Mouse (Mus musculus) stomach, embryonic 15.5 days (tissue): ENCODE results near the gene 2300002M23Rik. TPM values are rescaled to one million over a fixed set of nuclear protein-coding genes. Genes with fewer than 3 reads are reported as not detected.

Source experiments
- ATAC-seq: fragments of 200-750 bp; cut with Nextera tagmentation; 2 replicates; pipeline ENCODE4 v1.8.0; 2017; ENCODE audit warnings: low read depth, moderate number of reproducible peaks, moderate TSS enrichment; ENCODE audit not compliant: insufficient read depth, low FRiP score
- H3K27ac ChIP-seq: fragments of 300-500 bp; sonication (generic); 2 replicates; pipeline ENCODE4 v1.5.1; 2015; ENCODE audit warnings: mild to moderate bottlenecking, inconsistent platforms
- H3K27me3 ChIP-seq: fragments of 300-500 bp; sonication (generic); replicated peaks from 2 replicates; pipeline ENCODE4 v1.6.1; 2015; ENCODE audit warnings: inconsistent platforms
- H3K36me3 ChIP-seq: fragments of 300-500 bp; sonication (generic); 2 replicates; pipeline ENCODE4 v1.6.1; 2015; ENCODE audit warnings: inconsistent platforms
- H3K4me1 ChIP-seq: fragments of 300-500 bp; sonication (generic); 2 replicates; pipeline ENCODE4 v1.6.1; 2015; ENCODE audit warnings: inconsistent platforms
- H3K4me2 ChIP-seq: fragments of 300-500 bp; sonication (generic); 2 replicates; pipeline ENCODE4 v1.6.1; 2015; ENCODE audit warnings: mild to moderate bottlenecking, inconsistent platforms
- H3K4me3 ChIP-seq: fragments of 300-500 bp; sonication (generic); replicated peaks from 2 replicates; pipeline ENCODE4 v1.5.1; 2015; ENCODE audit warnings: inconsistent platforms
- H3K9ac ChIP-seq: fragments of 300-500 bp; sonication (generic); 2 replicates; pipeline ENCODE4 v1.6.1; 2015; ENCODE audit warnings: inconsistent platforms
- H3K9me3 ChIP-seq: fragments of 300-500 bp; sonication (generic); 2 replicates; pipeline ENCODE4 v1.6.1; 2016; ENCODE audit warnings: inconsistent platforms
- WGBS: fragments of 180-500 bp; shearing (Covaris S2); methylation state at CpG from one replicate; pipeline ENCODE4 v1.1.7; 2015; 5-methylcytosine and 5-hydroxymethylcytosine counted together
- polyA plus RNA-seq: library from polyadenylated mRNA; unstranded; fragments of >200 nt; fragmentation: Nextera tagmentation; extraction: Ambion mirVana; gene quantifications from 2 replicates; pipeline ENCODE4 v1.2.1, GENCODE M21; 2015

The 2300002M23Rik gene
- polyA plus RNA-seq, 1 experiment from 2014 or later, result 36.1 TPM

- H3K4me1 ChIP-seq, result no peaks in the 10 kb centered on the region
- H3K27me3 ChIP-seq, result no peaks in the 10 kb centered on the region
- no peak overlapping the region for H3K4me2 ChIP-seq
- 94% methylated on average over 7 of the region's 7 CpGs for WGBS
- ATAC-seq, result no peak
- H3K27ac ChIP-seq, result no peak overlapping the region
- H3K4me3 ChIP-seq, result no peak overlapping the region
- H3K9ac ChIP-seq, result no peak overlapping the region
- no peaks in the 10 kb centered on the region for H3K9me3 ChIP-seq
- H3K36me3 ChIP-seq, result no peaks in the 10 kb centered on the region
These were observed 23.9 kb downstream of the 2300002M23Rik start for GRCm38 (mm10) chr17:35591219-35591578.

- Histone ChIP-seq H3K27ac (no peak overlapping the region), H3K4me1 (no peaks in the 10 kb centered on the region), H3K4me3 (no peak overlapping the region), H3K9me3 (no peaks in the 10 kb centered on the region), H3K36me3 (no peaks in the 10 kb centered on the region), H3K27me3 (no peaks in the 10 kb centered on the region), H3K4me2 (no peak overlapping the region), H3K9ac (no peak overlapping the region)
- WGBS, result 63% methylated on average over 15 of the region's 15 CpGs
- ATAC-seq, result no peak
These were observed 24.5 kb downstream of the 2300002M23Rik start for GRCm38 (mm10) chr17:35591731-35592130.

- 71% methylated on average over 9 of the region's 9 CpGs for WGBS
- H3K27ac ChIP-seq, result no peak overlapping the region
- no peak overlapping the region for H3K4me2 ChIP-seq
- no peak for ATAC-seq
- no peak overlapping the region for H3K4me3 ChIP-seq
- no peaks in the 10 kb centered on the region for H3K27me3 ChIP-seq
- no peaks in the 10 kb centered on the region for H3K9me3 ChIP-seq
- no peaks in the 10 kb centered on the region for H3K36me3 ChIP-seq
- no peaks in the 10 kb centered on the region for H3K4me1 ChIP-seq
- H3K9ac ChIP-seq, result no peak overlapping the region
These were observed 24.9 kb downstream of the 2300002M23Rik start for GRCm38 (mm10) chr17:35592131-35592530.

DNA sequence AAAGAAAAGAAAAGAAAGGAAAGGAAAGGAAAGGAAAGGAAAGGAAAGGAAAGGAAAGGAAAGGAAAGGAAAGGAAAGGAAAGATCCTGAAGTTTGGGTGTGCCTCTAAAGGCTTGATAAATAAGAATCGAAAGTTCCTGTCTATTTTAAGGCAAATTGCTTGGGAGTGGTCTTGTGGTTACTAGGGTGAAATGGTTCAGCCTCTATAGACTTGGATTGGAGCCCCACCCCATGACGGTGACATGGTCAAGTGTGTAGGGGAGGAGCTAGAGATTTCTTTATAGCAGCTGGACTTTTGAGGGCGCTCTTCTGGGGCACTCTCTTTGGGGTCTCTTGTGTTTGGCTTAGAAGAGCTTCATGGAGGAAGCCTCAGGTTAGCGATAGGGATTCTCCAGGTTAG lies 26.5 kb downstream of the 2300002M23Rik start:
- Histone ChIP-seq H3K4me2 (no peak overlapping the region), H3K9me3 (no peaks in the 10 kb centered on the region), H3K36me3 (no peaks in the 10 kb centered on the region), H3K4me3 (no peak overlapping the region), H3K4me1 (no peaks in the 10 kb centered on the region), H3K27me3 (no peaks in the 10 kb centered on the region), H3K27ac (no peak overlapping the region), H3K9ac (no peak overlapping the region)
- no peak for ATAC-seq
- 26% methylated on average over 4 of the region's 4 CpGs for WGBS

DNA sequence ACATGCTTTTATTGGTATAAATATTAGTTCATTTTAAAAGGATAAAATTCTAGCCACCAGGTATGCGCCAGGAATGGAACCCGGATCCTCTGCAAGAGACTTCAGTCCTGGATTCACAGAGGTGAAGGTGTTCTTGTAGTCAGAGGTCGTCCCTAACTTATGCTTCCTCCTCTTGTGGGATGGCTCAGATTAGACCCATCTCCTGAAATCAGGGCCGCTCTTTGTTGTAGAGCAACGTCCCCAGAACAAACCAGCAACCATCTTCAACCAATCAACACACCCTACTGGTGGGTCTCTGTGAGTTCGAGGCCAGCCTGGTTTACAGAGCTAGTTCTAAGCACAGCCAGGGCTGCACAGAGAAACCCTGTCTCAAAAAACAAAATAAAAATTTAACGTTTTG lies 27.2 kb downstream of the 2300002M23Rik start:
- no peak overlapping the region for H3K27ac ChIP-seq
- H3K4me1 ChIP-seq, result no peaks in the 10 kb centered on the region
- 82% methylated on average over 7 of the region's 7 CpGs for WGBS
- H3K4me3 ChIP-seq, result no peak overlapping the region
- H3K36me3 ChIP-seq, result no peaks in the 10 kb centered on the region
- H3K9ac ChIP-seq, result no peak overlapping the region
- ATAC-seq, result no peak
- H3K27me3 ChIP-seq, result no peaks in the 10 kb centered on the region
- no peaks in the 10 kb centered on the region for H3K9me3 ChIP-seq
- H3K4me2 ChIP-seq, result no peak overlapping the region

DNA sequence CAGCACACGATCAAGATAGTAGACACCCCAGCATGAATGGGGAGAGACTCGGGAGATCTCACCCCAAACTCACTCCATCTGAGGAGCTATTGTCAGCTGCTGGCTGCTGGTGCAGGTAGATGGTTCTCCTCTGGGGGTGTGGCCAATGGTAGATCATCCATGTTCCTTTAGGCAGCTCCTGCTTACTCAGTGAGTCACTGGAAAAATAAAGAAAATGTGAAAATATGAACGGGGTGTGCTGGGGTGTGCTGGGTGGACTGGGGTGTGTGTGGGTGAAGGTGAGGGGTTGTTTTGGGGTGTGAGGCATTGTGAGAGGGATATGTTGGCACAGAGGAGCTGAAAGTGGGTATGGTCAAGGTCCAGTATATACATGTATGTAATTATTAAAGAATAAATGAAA lies 30.1 kb downstream of the 2300002M23Rik start:
- Histone ChIP-seq H3K9me3 (no peaks in the 10 kb centered on the region), H3K27ac (0 out of 2 replicates have a peak overlapping the region, but pooled peaks have one; percentile 1), H3K4me3 (no peak overlapping the region), H3K27me3 (no peaks in the 10 kb centered on the region), H3K4me1 (no peaks in the 10 kb centered on the region), H3K9ac (no peak overlapping the region), H3K36me3 (no peaks in the 10 kb centered on the region), H3K4me2 (no peak overlapping the region)
- ATAC-seq, result no peak
- WGBS, result 89% methylated on average over 3 of the region's 3 CpGs

DNA sequence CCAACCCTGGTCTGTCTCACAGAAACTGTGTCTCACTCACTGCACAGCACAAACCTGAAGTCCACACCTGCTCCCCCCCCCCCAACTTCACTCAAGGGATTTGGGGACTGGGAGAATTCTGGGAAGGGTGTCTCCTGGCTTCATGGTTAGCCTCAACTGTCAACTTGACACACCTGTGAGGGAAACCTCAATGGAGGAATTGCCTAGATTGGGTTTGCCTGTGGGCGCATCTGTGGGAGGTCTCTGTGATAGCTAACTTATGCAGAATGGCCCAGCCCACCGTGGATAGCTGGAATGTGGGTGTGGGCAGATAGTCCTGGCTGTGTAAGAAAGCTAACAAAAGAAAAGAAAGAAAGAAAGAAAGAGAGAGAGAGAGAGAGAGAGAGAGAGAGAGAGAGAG lies 34.0 kb downstream of the 2300002M23Rik start, which contains the start of gene Sfta2:
Gene Sfta2, plus strand, starts transcription at position 301 of the 400 bp plus-strand sequence.
- ATAC-seq, result peak; percentile 49; the same call in 1 of the 2 replicates
- no peak within 1 kb of the TSS for H3K4me3 ChIP-seq
- H3K9me3 ChIP-seq, result no peaks in the 10 kb centered on the region
- peak within 1 kb of the TSS; percentile 23; the same call in 1 of the 2 replicates for H3K4me2 ChIP-seq
- H3K9ac ChIP-seq, result no peak within 1 kb of the TSS
- H3K4me1 ChIP-seq, result no peaks in the 10 kb centered on the region
- H3K36me3 ChIP-seq, result no peaks in the 10 kb centered on the region
- H3K27me3 ChIP-seq, result no peaks in the 10 kb centered on the region
- 30% methylated on average over 2 of the region's 2 CpGs for WGBS
- H3K27ac ChIP-seq, result peak within 1 kb of the TSS; percentile 63; the same call in 1 of the 2 replicates

GRCm38 (mm10) chr17:35601736-35602354 lies 34.6 kb downstream of the 2300002M23Rik start:
- no peaks in the 10 kb centered on the region for H3K4me1 ChIP-seq
- H3K4me3 ChIP-seq, result no peak overlapping the region
- WGBS, result 27% methylated on average over 8 of the region's 8 CpGs
- peak; percentile 74 for ATAC-seq
- no peaks in the 10 kb centered on the region for H3K27me3 ChIP-seq
- peak overlapping the region; percentile 26; the same call in 1 of the 2 replicates for H3K27ac ChIP-seq
- peak overlapping the region; percentile 23; the same call in 1 of the 2 replicates for H3K4me2 ChIP-seq
- H3K36me3 ChIP-seq, result no peaks in the 10 kb centered on the region
- no peak overlapping the region for H3K9ac ChIP-seq
- no peaks in the 10 kb centered on the region for H3K9me3 ChIP-seq

- WGBS, result 73% methylated on average over 4 of the region's 4 CpGs
- Histone ChIP-seq H3K27me3 (no peaks in the 10 kb centered on the region), H3K27ac (no peak overlapping the region), H3K9ac (no peak overlapping the region), H3K36me3 (no peaks in the 10 kb centered on the region), H3K4me2 (no peak overlapping the region), H3K9me3 (no peaks in the 10 kb centered on the region), H3K4me1 (no peaks in the 10 kb centered on the region), H3K4me3 (no peak overlapping the region)
- no peak for ATAC-seq
These were observed 49.9 kb downstream of the 2300002M23Rik start for GRCm38 (mm10) chr17:35617127-35617526.

Other genes with a start within 250 kb of the 2300002M23Rik start
- gene H2-Q1, start 247.0 kb upstream of the 2300002M23Rik start, polyA plus RNA-seq, result 0.92 and 1.4 TPM in 2 replicates
- gene H2-Q2, start 225.2 kb upstream of the 2300002M23Rik start, polyA plus RNA-seq, result 15.1 and 21.0 TPM in 2 replicates
- 4.8 and 4.9 TPM in 2 replicates for gene H2-Q4, start 187.8 kb upstream of the 2300002M23Rik start, polyA plus RNA-seq
- 1.3 and 1.7 TPM in 2 replicates for gene H2-Q6, start 142.6 kb upstream of the 2300002M23Rik start, polyA plus RNA-seq
- gene H2-Q7, start 128.3 kb upstream of the 2300002M23Rik start, polyA plus RNA-seq, result 4.8 and 5.6 TPM in 2 replicates
- gene H2-Q10, start 97.4 kb upstream of the 2300002M23Rik start, polyA plus RNA-seq, result 16.3 and 29.3 TPM in 2 replicates
- gene Pou5f1, start 61.4 kb upstream of the 2300002M23Rik start, polyA plus RNA-seq, result 0.13 TPM in 1 of 2 replicates, not detected in the other
- 76.2 and 78.4 TPM in 2 replicates for gene Tcf19, start 50.6 kb upstream of the 2300002M23Rik start, polyA plus RNA-seq
- 19.7 and 20.1 TPM in 2 replicates for gene Cchcr1, start 50.4 kb upstream of the 2300002M23Rik start, polyA plus RNA-seq
- 0.74 and 1.0 TPM in 2 replicates for gene Psors1c2, start 34.2 kb upstream of the 2300002M23Rik start, polyA plus RNA-seq
- 0.31 and 2.1 TPM in 2 replicates for gene Cdsn, start 15.3 kb upstream of the 2300002M23Rik start, polyA plus RNA-seq
- 10.6 TPM in 2 replicates for gene Sfta2, start 34.1 kb downstream of the 2300002M23Rik start, polyA plus RNA-seq
- 0.62 and 0.89 TPM in 2 replicates for gene Gm9573, start 59.2 kb downstream of the 2300002M23Rik start, polyA plus RNA-seq
- gene Mucl3, start 76.2 kb downstream of the 2300002M23Rik start, polyA plus RNA-seq, result 19.5 and 29.5 TPM in 2 replicates
- gene Vars2, start 100.1 kb downstream of the 2300002M23Rik start, polyA plus RNA-seq, result 18.6 and 21.5 TPM in 2 replicates
- gene Gtf2h4, start 106.3 kb downstream of the 2300002M23Rik start, polyA plus RNA-seq, result 36.3 and 39.9 TPM in 2 replicates
- gene Ddr1, start 137.2 kb downstream of the 2300002M23Rik start, polyA plus RNA-seq, result 74.0 and 78.4 TPM in 2 replicates